Comparison of ENCODE assay signal across 30 mouse cellular contexts in the genomic region with DNA sequence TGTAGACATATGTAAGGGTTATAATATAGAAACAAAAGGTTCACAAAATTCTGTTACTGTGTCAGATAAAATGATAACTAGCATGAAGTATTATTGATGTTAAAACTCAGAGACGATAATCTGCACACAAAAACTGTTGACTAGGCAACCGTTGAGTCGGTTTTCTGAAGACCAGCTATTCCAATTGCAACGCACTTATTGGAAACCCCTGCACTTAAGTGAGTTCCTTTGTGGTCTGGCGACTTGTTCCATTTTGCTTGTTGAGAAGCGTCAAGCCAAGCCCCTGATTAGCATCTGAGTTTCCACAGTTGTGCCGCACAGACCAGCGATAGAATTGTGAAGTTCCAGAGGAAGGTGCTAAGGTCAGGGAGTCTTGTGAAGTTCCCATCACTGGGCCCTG. TPM values are rescaled to one million over a fixed set of nuclear protein-coding genes. Genes with fewer than 3 reads are reported as not detected.
"Had no signal": no experiment of that assay in that cellular context is flagged by ENCODE, and none has a peak within 500 bp of the region (broad histone marks: within the 10 kb centered on the region; RNA-seq: fewer than 3 reads in every experiment).

No protein-coding gene starts in this region.

- H3K4me2 ChIP-seq: embryonic facial prominence, embryonic 12.5 days; embryonic facial prominence, embryonic 13.5 days; embryonic facial prominence, embryonic 15.5 days; forebrain, embryonic 12.5 days; forebrain, embryonic 13.5 days; forebrain, embryonic 15.5 days had no signal

- ATAC-seq: forebrain, embryonic 13.5 days; forebrain, embryonic 14.5 days; forebrain, embryonic 15.5 days; forebrain, embryonic 16.5 days; forebrain, postnatal 0 days had no signal

- H3K4me3 ChIP-seq: embryonic facial prominence, embryonic 10.5 days; embryonic facial prominence, embryonic 12.5 days; embryonic facial prominence, embryonic 13.5 days; embryonic facial prominence, embryonic 15.5 days; erythroblast, embryonic 14.5 days; forebrain, embryonic 10.5 days; forebrain, embryonic 12.5 days; forebrain, embryonic 13.5 days; forebrain, embryonic 15.5 days; gastrocnemius, adult 2 months; heart, adult 2 months; heart, embryonic 10.5 days had no signal

- DNase-seq: cerebellum, adult 9-10 months; cerebellum, adult 9-11 months; cerebellum, postnatal 10 days; cerebellum, postnatal 14 days; cerebellum, postnatal 25 days; cerebellum, postnatal 36 days; embryo, embryonic 11 days; forebrain, postnatal 0 days; gastrocnemius, adult 2 months; gastrocnemius, postnatal 10 days; gastrocnemius, postnatal 14 days; gastrocnemius, postnatal 25 days; gastrocnemius, postnatal 36 days; heart, adult 2 months had no signal

- H3K27ac ChIP-seq: embryonic facial prominence, embryonic 10.5 days; embryonic facial prominence, embryonic 12.5 days; embryonic facial prominence, embryonic 13.5 days; embryonic facial prominence, embryonic 15.5 days; forebrain, embryonic 10.5 days; forebrain, embryonic 12.5 days; forebrain, embryonic 13.5 days; forebrain, embryonic 15.5 days; gastrocnemius, adult 2 months; heart, adult 2 months; heart, embryonic 10.5 days had no signal

- H3K9ac ChIP-seq: embryonic facial prominence, embryonic 12.5 days; embryonic facial prominence, embryonic 13.5 days; embryonic facial prominence, embryonic 15.5 days; forebrain, embryonic 12.5 days; forebrain, embryonic 13.5 days; forebrain, embryonic 15.5 days; forebrain, postnatal 0 days had no signal

- H3K9me3 ChIP-seq: embryonic facial prominence, embryonic 10.5 days; embryonic facial prominence, embryonic 12.5 days; embryonic facial prominence, embryonic 13.5 days; embryonic facial prominence, embryonic 15.5 days; forebrain, embryonic 10.5 days; forebrain, embryonic 12.5 days; forebrain, embryonic 13.5 days; forebrain, embryonic 15.5 days; heart, embryonic 10.5 days had no signal

- H3K36me3 ChIP-seq: embryonic facial prominence, embryonic 10.5 days; embryonic facial prominence, embryonic 12.5 days; embryonic facial prominence, embryonic 13.5 days; embryonic facial prominence, embryonic 15.5 days; forebrain, embryonic 10.5 days; forebrain, embryonic 12.5 days; forebrain, embryonic 15.5 days; heart, embryonic 10.5 days had no signal

RNA-seq across cellular contexts. Expression of gene Ildr1, which starts 3.6 kb away (rescaled TPM):
- total RNA-seq: common myeloid progenitor, adult 5-6 weeks; gastrocnemius, postnatal 36 days; gastrocnemius, postnatal 4 days; granulocyte monocyte progenitor cell, adult 5-6 weeks; heart, adult 2 months; heart, adult 8-10 months had no signal
- polyA plus RNA-seq: erythroblast, embryonic 14.5 days; forebrain, embryonic 13.5 days; forebrain, embryonic 14.5 days had no signal

RNA-seq across cellular contexts. Expression of gene Cd86, which starts 31.4 kb away (rescaled TPM):
- polyA plus RNA-seq: erythroblast, embryonic 14.5 days had no signal
